Mouse (Mus musculus): ENCODE data around the gene ccdc198.

The ccdc198 gene

GRCm38 (mm10) chr14:49197031-49197527 lies 48.2 kb downstream of the ccdc198 start:
- no peak for DNase-seq (ENCODE audit: low spot score)

- DNase-seq (ENCODE audit: low spot score): no peak
These were observed 59.0 kb downstream of the ccdc198 start for GRCm38 (mm10) chr14:49186270-49186669.

GRCm38 (mm10) chr14:49179736-49180135 lies 65.5 kb downstream of the ccdc198 start:
- DNase-seq (ENCODE audit: low spot score): no peak

- DNase-seq (ENCODE audit: low spot score): peak; percentile 15
These were observed 71.8 kb downstream of the ccdc198 start for GRCm38 (mm10) chr14:49173290-49174135.

- DNase-seq (ENCODE audit: low spot score): peak; percentile 37
These were observed 72.7 kb downstream of the ccdc198 start for GRCm38 (mm10) chr14:49172582-49172988.

- DNase-seq (ENCODE audit: low spot score): peak; percentile 96
These were observed 73.2 kb downstream of the ccdc198 start, which contains the start of gene Naa30 for GRCm38 (mm10) chr14:49171867-49172581. Gene Naa30, plus strand, starts transcription at chr14:49172226.

GRCm38 (mm10) chr14:49171286-49171685 lies 74.0 kb downstream of the ccdc198 start:
- no peak for DNase-seq (ENCODE audit: low spot score)

Data from layer of hippocampus, adult 11-12 months (tissue).